Mouse (Mus musculus): Measurements from ENCODE around the gene D17Wsu92e.

D17Wsu92e gene

GRCm38 (mm10) chr17:27701856-27702255, 118.6 kb downstream of the D17Wsu92e start:
- no peak for DNase-seq (ENCODE audit: low read depth, low spot score)

Data from WW6 (cell line).